Mouse (Mus musculus): Measurements from ENCODE around the gene Sspo.

Sspo gene

DNA sequence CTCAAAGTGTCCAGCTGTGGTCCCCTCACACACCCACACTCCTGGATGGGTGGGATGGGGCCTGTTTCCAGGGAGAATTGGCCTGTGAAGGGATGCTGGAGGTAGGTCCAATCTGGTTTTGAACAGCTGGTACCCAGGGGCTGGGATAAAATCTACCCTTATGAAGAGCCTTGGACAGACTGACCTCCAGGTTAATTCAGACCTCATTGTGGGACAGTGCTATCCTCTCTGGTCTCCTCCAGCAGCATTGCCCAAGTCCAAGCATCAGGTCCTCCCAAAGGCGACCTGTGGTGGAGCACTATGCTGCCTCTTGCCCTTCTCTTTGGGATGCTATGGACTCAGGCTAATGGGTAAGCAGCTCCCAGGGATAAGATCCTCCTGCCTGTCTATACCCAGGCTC is at the start of gene Sspo:
Sspo (plus strand) TSS at position 301 of the 400 bp plus-strand sequence.
- no peak for DNase-seq (ENCODE audit: extremely low read depth, low read depth, low spot score)

DNA sequence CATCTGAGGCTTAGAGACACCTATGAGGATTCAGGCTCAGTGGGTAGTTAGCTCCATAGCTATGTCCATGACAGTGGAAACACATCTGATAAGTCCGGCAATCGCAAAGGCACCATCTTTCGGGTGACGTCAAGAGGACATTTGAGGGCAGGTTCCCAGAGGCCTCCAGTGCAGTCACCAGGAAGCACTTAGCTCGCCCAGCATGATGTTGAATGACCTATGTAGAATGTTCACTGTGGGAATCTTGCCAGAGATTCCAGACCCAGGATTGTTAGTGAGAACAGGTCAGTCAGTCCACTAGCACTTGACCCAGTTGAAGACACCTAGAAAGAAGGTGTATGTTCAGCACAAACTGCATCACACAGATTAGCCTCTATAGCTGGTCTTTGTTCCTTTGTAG is 48.1 kb upstream of the Sspo start:
- no peak for DNase-seq (ENCODE audit: extremely low read depth, low read depth, low spot score)

DNA sequence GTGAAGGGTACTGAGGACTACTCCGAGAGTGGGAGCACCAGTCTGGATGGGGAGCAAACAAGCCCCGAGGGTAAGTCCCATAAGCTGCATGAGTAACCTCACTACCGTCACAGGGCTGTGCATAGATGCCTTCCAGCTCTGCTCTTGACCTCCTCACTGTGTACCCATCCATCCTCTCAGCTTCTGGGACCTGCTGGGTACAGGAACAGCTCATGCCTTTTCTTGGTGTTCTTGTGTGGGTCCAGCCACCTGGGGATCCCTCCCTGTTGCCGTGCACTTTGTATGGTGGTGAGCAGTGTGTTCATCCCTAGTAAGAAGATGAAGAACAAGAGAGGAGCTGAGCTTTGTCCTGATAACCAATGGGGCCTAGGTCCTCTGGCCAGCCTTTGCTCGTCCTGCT is 44.0 kb upstream of the Sspo start:
- DNase-seq (ENCODE audit: extremely low read depth, low read depth, low spot score): no peak

DNA sequence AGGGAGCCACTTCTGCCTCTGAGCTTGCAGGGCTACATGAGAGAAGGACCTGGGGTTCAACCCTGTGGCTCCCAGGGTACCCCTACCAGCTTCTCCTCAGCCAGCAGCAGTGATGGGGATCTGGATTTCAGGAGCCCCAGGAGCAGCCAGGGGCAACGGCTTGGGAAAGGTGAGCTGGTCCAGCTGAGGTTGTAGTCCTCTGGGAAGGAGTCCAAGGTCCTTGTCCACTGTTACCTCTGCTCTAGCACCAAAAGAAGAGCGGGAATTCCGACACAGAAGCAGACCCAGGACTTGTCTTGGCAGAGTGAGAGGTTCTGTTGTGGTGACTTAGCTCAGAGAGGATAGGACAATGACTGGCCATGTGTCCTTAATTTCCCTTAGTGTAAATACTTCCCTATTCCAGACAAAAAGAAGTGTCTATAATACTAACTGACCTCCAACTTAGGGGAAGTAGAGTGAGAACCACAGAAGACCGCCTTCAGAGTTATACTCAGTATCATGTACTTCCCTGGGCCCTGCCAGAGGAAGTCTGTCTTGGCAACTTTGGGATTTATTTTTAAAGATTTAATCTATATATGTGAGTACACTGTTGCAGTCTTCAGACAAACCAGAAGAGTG is 38.2 kb upstream of the Sspo start:
- no peak for DNase-seq (ENCODE audit: extremely low read depth, low read depth, low spot score)

DNA sequence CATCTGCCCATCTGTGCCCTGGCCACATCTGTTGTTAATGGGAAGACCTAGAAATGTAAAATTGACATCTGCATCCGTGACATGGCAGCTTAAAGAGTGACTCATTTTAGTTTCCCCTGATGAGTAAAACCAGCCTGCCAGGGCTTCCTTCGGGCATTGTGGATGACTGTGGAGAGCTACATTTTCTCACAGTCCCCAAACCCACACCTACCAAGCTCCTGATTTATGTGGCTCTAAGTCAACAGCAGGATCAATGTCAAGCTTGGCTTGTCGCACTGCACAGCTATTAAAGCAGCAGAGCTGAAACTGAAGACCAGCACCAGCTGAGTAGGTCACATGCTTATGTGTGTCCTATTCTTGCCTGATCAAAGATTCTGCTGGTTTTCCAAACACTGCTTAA is 37.5 kb upstream of the Sspo start:
- DNase-seq (ENCODE audit: extremely low read depth, low read depth, low spot score): no peak

DNA sequence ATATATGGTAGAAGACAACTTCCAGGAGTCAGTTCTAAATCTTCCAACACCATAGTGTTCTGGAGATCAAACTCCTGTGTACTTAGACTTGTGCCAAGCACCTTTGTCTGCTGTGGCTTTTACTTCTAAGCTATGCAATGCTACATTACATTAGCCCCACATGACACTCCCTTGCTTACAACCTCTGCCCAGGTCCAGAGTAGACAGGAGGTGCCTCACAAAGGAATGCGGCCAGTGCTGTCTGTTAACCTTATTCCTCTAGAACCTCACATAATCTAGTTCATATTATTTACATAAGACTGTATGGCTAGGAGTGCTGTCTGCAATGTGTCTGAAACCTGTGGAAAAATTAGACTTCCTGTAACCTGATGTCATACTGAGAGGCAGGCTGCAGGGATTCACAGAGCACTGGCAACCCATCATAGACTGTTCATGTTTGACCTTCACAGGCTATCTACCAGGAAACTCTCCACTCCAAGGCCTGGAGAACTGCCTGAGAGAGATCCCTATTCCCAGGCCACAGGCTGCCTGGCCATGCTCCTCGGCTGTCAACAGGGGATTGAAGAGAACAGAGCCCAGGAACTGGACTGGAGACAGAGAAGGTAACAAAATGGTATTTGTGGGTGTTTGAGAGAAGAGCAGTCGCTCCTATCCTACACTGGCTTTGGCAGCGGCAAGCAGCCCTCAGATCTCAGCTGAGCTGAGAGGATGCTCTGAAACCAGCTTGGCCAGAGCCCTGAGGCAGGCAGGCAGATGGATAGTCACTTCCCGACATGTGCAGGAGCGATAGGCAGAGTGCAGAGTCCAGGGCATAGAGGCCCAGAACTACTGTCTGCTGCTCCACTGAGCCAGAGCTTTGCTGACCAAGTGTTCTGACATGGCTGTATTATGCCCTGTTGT is 36.6 kb upstream of the Sspo start:
- no peak for DNase-seq (ENCODE audit: extremely low read depth, low read depth, low spot score)

DNA sequence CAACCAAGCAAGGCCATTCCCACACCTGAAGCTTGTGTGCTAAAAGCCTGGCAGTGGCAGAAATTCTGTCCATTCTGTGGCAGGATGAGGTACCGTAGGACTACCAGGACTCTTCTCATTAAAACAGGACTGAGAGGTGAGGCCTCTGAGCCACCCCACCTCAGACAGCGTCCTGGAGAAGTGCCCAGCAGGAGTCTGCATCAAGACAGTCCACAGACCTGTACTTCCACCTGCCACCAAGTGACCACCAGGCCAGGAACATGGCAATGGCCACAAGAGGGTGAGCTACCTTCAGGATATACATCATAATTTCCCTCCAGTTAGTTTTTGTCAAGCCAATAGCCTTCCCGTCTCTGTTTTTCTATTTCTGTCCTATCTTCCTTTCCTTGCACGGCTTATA is 35.9 kb upstream of the Sspo start:
- DNase-seq (ENCODE audit: extremely low read depth, low read depth, low spot score): no peak

DNA sequence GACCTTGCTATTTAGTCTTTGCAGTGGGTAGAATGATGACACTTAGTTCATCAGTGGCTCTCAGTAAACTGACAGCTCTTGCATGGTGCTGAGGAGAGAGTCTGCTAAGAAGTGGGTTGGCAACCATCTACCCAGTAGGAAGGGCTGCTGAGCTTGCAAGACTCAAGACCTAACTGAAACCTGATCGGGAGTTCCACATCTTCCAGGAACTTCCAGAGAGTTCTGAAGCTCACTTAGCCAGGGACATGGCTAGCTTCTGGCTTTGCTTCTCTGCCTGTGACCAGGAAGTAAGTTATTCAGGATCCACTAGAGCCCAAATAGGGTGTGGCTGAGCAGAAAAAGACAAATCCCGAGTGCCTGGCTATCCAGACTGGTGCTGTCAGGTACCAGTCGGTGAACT is 35.4 kb upstream of the Sspo start:
- no peak for DNase-seq (ENCODE audit: extremely low read depth, low read depth, low spot score)

DNA sequence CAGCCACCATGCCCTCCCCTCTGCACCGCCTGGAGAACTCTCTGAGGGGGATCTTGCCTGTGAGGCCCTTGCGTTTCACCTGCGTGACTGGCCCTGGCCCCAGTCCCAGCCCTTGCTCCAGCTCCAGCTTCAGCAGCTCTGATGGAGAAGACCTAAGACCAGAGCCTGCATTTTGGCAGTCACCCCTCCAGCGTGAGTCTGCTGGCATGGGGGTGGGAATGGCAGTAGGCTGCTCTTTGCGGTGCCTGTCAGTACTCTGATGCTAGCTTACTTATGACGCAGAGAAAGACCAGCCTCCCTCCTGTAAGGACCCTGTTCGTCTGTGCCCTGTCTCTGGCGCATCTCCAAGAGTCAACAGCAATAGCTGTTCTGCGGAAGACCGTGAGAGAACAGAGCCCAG is 34.9 kb upstream of the Sspo start:
- DNase-seq (ENCODE audit: extremely low read depth, low read depth, low spot score): no peak

DNA sequence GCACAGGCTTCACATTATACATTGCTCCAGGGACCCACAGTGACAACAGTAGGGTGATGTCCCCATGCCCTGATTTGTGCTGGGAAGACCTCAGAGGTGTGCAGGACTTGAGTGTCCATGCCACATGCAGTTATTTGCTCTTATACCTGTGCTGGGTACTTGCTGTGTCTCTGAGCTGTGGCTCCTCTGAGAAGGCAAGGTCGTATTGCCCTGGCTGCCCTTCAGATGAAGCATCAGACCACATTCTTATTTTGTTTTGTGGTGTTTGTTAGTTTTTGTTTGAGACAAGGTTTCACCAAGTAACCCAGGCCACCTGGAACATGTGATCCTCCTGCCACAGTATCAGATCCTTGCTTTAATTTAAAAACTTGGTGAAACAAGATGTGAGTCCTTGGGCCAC is 33.1 kb upstream of the Sspo start:
- DNase-seq (ENCODE audit: extremely low read depth, low read depth, low spot score): no peak

DNA sequence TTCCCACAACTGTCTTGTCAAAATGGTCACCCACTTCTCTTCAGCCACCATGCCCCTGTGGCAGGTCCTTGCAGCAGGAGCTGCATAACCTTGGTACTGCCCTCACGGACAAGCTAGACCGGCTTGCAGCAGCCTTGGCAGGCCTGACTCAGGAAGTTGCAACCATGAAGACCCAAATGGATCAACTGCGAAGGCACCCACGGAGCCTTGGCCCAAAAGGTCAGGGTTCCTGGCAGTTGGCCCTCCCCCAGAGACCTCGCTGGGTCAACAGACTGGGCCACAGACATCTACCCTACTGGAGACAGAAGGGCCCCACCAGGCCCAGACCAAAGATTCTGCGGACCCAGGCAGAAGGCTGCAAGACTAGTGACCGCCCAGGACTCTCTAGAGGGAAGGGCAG is 32.4 kb upstream of the Sspo start:
- no peak for DNase-seq (ENCODE audit: extremely low read depth, low read depth, low spot score)

DNA sequence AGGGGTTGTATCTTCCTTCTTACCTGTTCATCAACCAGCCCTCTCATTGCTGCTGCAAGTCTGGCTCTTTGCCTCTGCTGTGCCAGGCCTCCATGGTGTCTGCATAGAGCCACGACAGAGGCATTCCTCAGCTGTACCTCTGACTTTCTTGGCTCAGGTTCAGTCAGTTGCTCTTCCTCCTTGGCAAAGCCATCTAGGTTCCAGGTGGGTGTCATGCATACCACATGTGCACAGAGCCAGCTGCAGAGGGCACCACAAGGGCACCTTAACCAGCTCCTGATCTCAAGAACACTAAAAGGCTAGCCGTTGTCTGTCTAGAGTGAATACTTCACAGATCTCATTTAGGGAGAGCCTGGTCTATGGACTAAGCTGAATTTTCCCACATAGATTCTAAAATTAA is 31.5 kb upstream of the Sspo start:
- no peak for DNase-seq (ENCODE audit: extremely low read depth, low read depth, low spot score)

DNA sequence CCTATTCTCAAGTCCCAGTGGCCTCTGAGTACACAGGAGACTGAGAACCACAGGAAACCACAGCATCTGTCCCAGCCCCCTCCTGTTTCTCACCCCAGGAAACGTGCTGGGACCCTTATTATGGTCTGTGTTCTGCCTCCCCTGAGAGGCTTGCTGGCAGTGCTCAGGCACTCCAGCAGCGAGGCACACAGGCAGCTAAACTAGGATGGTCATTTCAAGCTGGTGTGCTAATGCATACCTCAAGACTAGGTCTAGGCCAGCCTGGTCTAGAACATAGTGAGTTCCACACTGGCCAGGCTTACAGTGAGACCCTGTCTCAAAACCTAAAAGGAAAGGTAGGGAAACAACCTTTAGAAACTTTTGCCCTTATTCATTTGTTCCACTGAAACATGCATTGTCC is 27.4 kb upstream of the Sspo start:
- no peak for DNase-seq (ENCODE audit: extremely low read depth, low read depth, low spot score)

DNA sequence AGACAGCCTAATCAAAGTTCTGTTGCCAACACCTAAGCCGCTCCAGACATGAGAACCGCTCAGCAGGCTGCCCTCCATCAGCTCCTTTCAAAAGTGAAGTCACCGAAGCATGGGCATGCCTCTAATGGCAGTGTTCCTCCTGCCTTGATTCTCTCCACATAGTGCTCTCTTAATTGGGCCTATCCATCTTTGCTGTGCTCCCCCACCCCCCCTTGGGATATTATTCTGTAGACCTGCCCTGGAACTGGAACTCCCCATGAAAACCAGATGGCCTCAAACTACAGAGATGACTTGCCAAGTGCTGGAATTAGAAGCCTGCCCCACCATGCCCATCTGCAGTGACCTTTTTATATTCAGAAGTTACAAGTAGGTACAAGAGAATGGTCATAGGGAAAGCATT is 24.7 kb upstream of the Sspo start:
- no peak for DNase-seq (ENCODE audit: extremely low read depth, low read depth, low spot score)

DNA sequence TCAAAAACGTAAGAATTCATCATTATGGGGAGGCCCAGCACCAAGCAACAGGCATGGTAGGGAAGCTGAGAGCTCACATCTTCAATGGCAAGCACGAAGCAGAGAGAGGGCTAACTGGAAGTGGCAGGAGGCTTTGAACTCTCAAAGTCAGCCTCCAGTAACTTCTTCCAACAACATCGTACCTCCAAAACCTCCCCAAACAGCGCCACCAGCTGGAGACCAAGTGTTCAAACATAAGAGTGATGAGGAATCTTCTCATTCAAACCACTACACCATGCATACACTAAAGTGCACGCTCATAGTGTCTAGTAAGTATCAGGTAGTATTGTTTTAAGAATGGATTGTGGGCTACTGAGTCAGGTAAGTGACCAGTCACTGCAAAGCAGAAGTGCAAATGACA is 24.0 kb upstream of the Sspo start:
- no peak for DNase-seq (ENCODE audit: extremely low read depth, low read depth, low spot score)

DNA sequence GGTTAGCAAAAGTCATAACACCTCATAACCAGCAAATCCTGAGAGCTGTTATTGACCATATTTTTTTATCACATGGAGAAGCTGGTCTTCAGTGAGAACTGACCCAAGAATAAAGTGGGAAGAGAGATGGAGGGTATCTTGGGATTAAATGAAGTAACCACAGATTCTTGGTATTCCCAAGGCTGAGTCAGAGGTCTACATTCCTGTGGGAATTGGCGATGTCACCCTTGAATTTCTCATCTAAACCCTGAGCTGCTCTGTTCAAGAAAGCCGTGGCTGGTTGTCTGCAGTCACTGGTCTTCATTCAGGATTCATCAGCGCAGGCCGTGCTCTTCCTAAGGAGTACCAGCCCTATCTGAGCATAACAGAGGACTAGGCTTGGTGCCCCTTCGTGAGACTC is 21.1 kb upstream of the Sspo start:
- DNase-seq (ENCODE audit: extremely low read depth, low read depth, low spot score): no peak

DNA sequence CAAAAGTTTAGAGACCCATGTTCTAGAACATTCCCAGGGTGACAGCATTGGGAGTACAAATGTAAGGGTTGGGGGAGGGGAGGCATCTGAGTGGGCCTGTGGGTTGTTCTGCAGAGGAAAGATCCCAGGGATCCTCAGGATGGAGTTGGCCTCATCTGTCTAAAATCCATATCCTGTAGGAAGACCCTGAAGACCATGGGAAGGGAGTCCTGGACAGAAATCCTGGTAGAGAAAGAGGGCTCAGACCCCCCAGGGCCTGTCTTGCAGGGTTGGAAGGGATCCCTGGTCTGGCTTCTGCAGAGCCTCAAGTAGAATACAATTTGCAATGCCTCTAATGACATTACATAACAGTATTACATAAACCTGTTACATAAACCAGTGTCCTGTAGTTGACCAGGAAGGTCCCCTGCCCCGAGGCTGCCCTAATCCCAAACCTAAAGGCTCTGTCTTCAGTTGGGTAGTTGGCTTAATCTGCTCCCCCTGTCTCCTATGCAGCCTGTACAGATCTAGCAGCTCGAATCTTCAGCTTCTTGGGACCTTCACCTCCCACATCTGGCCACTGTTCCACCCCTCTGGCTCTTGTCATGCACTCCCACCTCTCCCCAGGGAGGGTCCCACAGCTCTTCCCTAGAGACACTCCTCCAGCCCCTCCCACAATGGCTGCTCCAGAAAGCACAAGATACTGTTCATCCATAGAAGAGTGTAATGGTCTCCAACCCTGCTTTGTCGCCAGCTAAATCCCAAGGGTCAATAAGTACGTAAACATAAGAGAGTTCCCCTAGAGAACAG is 19.1 kb upstream of the Sspo start:
- DNase-seq (ENCODE audit: extremely low read depth, low read depth, low spot score): no peak

DNA sequence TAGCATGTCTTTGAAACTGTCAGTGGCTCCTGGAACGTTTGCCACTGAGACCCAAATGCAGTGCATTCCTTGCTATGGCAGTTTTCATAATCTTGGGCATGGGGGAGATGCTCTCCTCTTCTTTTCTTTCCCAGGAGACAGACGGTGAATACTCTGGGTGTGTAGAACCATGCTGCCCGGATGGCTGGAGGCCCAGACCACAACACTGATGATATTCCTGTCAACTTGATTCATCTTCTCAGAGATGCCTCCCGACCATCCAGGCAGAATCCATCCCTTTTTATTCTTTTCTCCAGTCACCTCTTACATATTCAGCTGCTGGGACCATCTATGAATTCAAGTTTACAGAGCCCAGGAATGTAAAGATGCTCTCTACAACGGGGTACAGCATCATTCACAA is 17.3 kb upstream of the Sspo start:
- no peak for DNase-seq (ENCODE audit: extremely low read depth, low read depth, low spot score)

DNA sequence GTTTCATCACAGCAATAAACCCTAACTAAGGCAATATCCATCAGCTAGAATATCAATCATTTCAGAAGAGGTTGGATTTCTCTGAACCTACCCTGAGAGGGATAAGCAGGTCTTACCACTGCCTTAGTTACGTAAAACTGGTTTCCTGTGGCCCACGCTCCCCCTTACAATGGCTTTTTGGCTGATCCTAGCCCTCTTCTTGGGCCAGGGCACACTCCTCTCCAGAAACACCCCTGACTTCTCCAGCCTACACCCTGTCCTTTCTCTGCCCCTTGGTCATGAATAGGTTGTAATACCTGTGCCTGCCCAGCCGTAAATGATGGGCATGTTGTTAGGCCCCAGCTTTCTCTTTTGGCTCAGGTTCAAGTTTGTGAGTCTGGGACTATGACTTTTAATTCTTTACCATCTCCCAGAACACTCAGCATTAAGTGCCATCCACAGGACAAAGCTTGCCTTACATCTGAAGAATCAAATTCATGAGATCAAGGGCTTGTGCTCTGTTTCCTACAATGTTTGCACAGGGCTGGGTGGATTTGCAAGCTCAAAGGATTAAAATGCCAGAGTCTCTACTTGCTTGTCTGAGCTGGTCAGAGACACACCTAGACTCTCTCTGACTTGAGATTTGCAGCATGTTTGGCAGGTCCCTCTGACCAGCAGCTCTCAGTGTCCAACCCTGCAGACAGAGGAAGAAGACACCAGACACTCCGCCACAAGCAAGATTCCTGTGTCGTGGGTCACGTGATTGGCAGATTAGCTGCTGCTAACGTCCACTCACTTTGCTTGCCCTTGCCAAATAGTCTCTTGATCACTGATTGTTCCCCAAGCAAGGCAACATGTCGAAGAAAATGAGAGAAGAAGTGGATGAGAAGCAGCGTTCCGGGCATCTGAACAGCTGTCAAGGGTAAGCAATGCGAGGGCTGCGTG is 14.9 kb upstream of the Sspo start:
- peak; percentile 69 for DNase-seq (ENCODE audit: extremely low read depth, low read depth, low spot score)

DNA sequence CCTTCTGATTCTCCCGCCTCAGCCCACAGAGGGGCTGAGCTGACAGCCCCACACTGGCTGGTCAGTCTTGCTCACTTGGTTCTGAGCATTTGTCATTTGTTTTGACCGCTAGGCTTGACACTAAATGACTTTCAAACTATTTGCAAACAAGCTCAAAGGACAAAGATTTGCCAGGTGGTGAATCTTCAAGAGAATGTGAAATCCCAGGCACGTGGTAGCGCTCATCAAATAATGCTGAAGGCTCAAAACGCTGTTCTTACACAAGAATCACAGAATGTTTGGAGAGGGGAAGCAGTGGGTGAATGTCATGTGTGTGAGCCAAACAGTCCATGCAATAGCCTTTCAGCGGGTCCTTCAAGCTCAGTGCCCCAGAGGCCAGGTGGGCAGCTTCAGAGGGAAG is 13.4 kb upstream of the Sspo start:
- DNase-seq (ENCODE audit: extremely low read depth, low read depth, low spot score): peak; percentile 47

DNA sequence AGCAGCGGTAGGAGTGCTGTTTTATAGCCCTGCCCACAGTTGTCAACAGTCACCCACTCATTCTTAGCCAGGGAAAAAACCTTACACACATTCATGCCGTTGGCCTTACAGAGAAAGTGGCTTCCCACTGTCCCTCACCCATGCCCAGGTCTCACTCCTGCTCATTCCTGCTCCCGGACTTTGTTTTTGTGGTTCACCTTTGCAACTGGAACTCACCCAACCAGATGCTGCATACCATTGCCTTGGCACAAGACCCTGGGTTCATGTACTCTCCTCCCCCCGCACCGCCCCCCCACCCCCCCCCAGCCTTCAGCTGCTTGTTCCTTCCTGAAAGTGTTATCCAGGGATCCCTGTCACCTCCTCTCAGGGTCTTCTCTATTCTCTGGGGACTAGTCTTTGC is 12.9 kb upstream of the Sspo start:
- no peak for DNase-seq (ENCODE audit: extremely low read depth, low read depth, low spot score)
